Mouse (Mus musculus) limb, embryonic 11.5 days (tissue): ENCODE measurements around the gene Tcp11l1. TPM values are rescaled to one million over a fixed set of nuclear protein-coding genes. Genes with fewer than 3 reads are reported as not detected.

Source experiments
- ATAC-seq: fragments of 200-750 bp; cut with Nextera tagmentation; 2 replicates; pipeline ENCODE4 v1.8.0; 2017; ENCODE audit warnings: low read depth; ENCODE audit not compliant: insufficient number of reproducible peaks, low FRiP score, low TSS enrichment
- DNase-seq: peaks from one replicate; pipeline ENCODE4 v3.0.0-alpha.2; 2015; ENCODE audit warnings: low spot score
- H3K27ac ChIP-seq: fragments of 300-500 bp; sonication (generic); replicated peaks from 2 replicates; pipeline ENCODE4 v1.5.1; 2014; ENCODE audit warnings: low read depth, mild to moderate bottlenecking, low read length
- H3K27me3 ChIP-seq: fragments of 300-500 bp; sonication (generic); 2 replicates; pipeline ENCODE4 v1.6.1; 2014; ENCODE audit warnings: mild to moderate bottlenecking, low read length, mixed read lengths; ENCODE audit not compliant: control insufficient read depth, insufficient read depth
- H3K36me3 ChIP-seq: fragments of 300-500 bp; sonication (generic); 2 replicates; pipeline ENCODE4 v1.6.1; 2014; ENCODE audit warnings: mild to moderate bottlenecking, low read length, moderate library complexity, mixed read lengths; ENCODE audit not compliant: control insufficient read depth, insufficient read depth
- H3K4me1 ChIP-seq: fragments of 300-500 bp; sonication (generic); 2 replicates; pipeline ENCODE4 v1.6.1; 2014; ENCODE audit warnings: low read length, mixed read lengths; ENCODE audit not compliant: control insufficient read depth, insufficient read depth
- H3K4me2 ChIP-seq: fragments of 300-500 bp; sonication (generic); 2 replicates; pipeline ENCODE4 v1.6.1; 2014; ENCODE audit warnings: low read depth, mild to moderate bottlenecking, moderate library complexity; ENCODE audit not compliant: severe bottlenecking
- H3K4me3 ChIP-seq: fragments of 300-500 bp; sonication (generic); 2 replicates; pipeline ENCODE4 v1.5.1; 2014; ENCODE audit warnings: low read depth, low read length
- H3K9ac ChIP-seq: fragments of 300-500 bp; sonication (generic); 2 replicates; pipeline ENCODE4 v1.6.1; 2014; ENCODE audit warnings: mild to moderate bottlenecking, low read length
- H3K9me3 ChIP-seq: fragments of 300-500 bp; sonication (generic); 2 replicates; pipeline ENCODE4 v1.6.1; 2016; ENCODE audit warnings: low read length; ENCODE audit not compliant: control insufficient read depth
- WGBS: fragments of 180-500 bp; shearing (Covaris S2); extraction: QIAGEN DNeasy Blood & Tissue Kit; methylation state at CpG from one replicate; pipeline ENCODE4 v1.1.7; 2014; 5-methylcytosine and 5-hydroxymethylcytosine counted together
- polyA plus RNA-seq: library from polyadenylated mRNA; unstranded; fragments of >200 nt; fragmentation: Nextera tagmentation; extraction: Ambion mirVana; gene quantifications from 2 replicates; pipeline ENCODE4 v1.2.1, GENCODE M21; 2014

Tcp11l1 gene
- polyA plus RNA-seq, 1 experiment from 2014 or later = 63.2 TPM

DNA sequence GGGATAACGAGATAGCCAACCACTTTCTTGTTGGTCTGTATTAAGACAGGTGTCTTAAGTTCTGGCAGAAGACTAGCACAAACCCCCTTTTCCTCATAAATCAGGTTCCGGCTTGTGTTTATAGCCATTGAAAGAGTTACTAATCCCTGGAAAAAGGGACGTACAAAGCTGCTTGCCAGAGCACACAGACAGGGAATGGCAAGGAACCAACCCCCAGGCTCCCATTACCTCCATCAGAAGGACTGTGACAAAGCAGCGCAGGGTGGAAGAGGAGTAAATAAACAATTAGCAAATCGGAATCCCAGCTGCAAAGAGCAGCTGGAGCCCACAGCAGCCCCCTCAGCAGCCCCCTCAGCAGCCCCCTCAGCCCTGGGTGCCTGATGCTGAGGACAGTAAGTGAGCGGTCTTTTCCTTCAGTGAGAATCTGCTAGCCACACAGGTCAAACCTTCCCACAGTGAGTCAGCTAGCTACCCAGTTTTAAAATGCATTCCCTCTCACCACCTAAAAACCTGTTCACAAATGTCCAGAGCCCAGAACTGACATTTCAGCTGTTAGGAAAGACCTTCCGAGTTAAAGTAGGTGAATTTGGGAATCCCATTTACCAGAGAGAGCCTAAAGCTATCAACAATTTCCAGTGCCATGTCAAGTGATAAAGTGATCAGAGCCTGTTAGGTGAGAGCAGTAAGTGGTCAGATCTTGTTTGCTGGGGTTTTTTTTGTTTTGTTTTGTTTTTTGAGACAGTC lies 29.2 kb upstream of the Tcp11l1 start:
- 29% methylated on average over 7 of the region's 7 CpGs for WGBS
- Histone ChIP-seq H3K4me2 (no peak overlapping the region), H3K27ac (no peak overlapping the region), H3K9me3 (no peaks in the 10 kb centered on the region), H3K36me3 (no peaks in the 10 kb centered on the region), H3K4me1 (no peaks in the 10 kb centered on the region), H3K9ac (no peak overlapping the region), H3K4me3 (no peak overlapping the region), H3K27me3 (peaks cover 14% of the 10 kb centered on the region)
- no peak for ATAC-seq
- DNase-seq = peak; percentile 22

- Histone ChIP-seq H3K9me3 (no peaks in the 10 kb centered on the region), H3K27ac (no peak overlapping the region), H3K9ac (no peak overlapping the region), H3K27me3 (peaks cover 14% of the 10 kb centered on the region), H3K4me2 (no peak overlapping the region), H3K4me3 (no peak overlapping the region), H3K4me1 (no peaks in the 10 kb centered on the region), H3K36me3 (no peaks in the 10 kb centered on the region)
- DNase-seq (no peak), ATAC-seq (no peak)
- WGBS = 58% methylated on average over 7 of the region's 7 CpGs
Measured at GRCm38 (mm10) chr2:104740248-104740949, 28.4 kb upstream of the Tcp11l1 start.

GRCm38 (mm10) chr2:104739691-104740090 lies 27.7 kb upstream of the Tcp11l1 start:
- H3K27ac ChIP-seq = no peak overlapping the region
- H3K9ac ChIP-seq = no peak overlapping the region
- no peaks in the 10 kb centered on the region for H3K36me3 ChIP-seq
- H3K4me3 ChIP-seq = no peak overlapping the region
- no peaks in the 10 kb centered on the region for H3K4me1 ChIP-seq
- DNase-seq (no peak), ATAC-seq (no peak)
- WGBS = 90% methylated on average over 2 of the region's 2 CpGs
- H3K9me3 ChIP-seq = no peaks in the 10 kb centered on the region
- H3K27me3 ChIP-seq = peaks cover 14% of the 10 kb centered on the region
- H3K4me2 ChIP-seq = no peak overlapping the region

GRCm38 (mm10) chr2:104736241-104736640 lies 24.3 kb upstream of the Tcp11l1 start:
- Histone ChIP-seq H3K27ac (no peak overlapping the region), H3K4me1 (no peaks in the 10 kb centered on the region), H3K36me3 (no peaks in the 10 kb centered on the region), H3K4me3 (no peak overlapping the region), H3K9ac (no peak overlapping the region), H3K27me3 (peaks cover 2% of the 10 kb centered on the region; the same call in 1 of the 2 replicates), H3K4me2 (no peak overlapping the region), H3K9me3 (no peaks in the 10 kb centered on the region)
- ATAC-seq = no peak
- WGBS = 74% methylated on average over 7 of the region's 7 CpGs
- DNase-seq = no peak

DNA sequence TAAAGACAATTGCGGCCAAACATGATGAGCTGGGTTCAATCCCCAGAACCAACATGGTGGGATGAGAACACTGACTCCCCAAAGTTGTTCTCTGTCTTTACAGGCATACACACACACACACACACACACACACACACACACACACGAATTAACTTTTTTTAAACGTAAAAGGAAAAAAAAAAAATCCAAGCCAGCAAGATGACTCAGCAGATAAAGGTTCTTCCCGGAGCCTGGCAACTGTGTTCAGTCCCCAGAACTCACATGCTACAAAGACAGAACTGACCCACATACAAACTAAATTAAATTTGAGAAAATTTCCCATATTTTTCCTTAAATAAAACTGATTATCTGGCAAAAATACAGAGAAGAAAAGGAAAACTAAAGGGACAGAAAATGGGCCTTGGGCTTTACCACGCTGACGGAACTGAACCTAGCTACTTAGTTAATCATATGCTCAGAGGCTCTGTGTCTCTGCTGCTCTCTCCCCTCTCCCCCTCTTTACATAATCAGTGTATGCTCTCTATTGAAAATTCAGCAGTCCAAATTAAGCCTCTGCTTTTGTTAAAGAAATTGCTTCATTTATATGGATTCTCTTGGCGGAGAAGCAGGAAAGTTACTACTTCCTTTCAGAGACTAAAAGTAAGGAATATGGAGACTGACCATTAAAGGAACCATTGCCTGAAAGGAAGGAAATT lies 20.7 kb upstream of the Tcp11l1 start:
- no peak for ATAC-seq
- Histone ChIP-seq H3K36me3 (no peaks in the 10 kb centered on the region), H3K27me3 (no peaks in the 10 kb centered on the region), H3K4me2 (no peak overlapping the region), H3K9me3 (no peaks in the 10 kb centered on the region), H3K4me3 (no peak overlapping the region), H3K27ac (no peak overlapping the region), H3K4me1 (no peaks in the 10 kb centered on the region), H3K9ac (no peak overlapping the region)
- WGBS = 83% methylated on average over 7 of the region's 7 CpGs
- no peak for DNase-seq

- H3K4me1 ChIP-seq = no peaks in the 10 kb centered on the region
- no peaks in the 10 kb centered on the region for H3K27me3 ChIP-seq
- no peak overlapping the region for H3K4me3 ChIP-seq
- DNase-seq (no peak), ATAC-seq (no peak)
- H3K9ac ChIP-seq = no peak overlapping the region
- no peak overlapping the region for H3K27ac ChIP-seq
- no peak overlapping the region for H3K4me2 ChIP-seq
- no peaks in the 10 kb centered on the region for H3K9me3 ChIP-seq
- H3K36me3 ChIP-seq = no peaks in the 10 kb centered on the region
- WGBS = 88% methylated on average over 9 of the region's 9 CpGs
Measured at GRCm38 (mm10) chr2:104732033-104732444, 20.1 kb upstream of the Tcp11l1 start.

DNA sequence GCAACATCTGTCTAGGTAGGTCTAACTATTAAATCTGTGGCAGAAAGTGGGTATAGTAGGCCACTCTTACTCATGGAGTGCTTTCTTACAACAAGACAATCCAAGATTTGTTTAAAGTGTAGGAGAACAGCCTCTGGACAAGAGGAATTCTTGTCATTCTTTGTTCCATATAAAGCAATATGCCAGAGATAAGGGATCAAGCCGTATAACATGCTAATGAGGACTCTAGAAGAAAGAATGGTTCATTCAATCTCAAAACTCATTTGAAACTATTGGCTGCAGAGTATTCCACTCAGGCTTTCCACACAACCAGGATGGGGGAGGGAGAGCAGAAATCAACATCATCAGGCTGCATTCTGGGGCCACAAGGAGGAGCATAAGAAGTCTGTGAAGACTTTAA lies 15.4 kb upstream of the Tcp11l1 start:
- no peak for ATAC-seq
- 91% methylated on average over 1 of the region's 1 CpGs for WGBS
- H3K4me2 ChIP-seq = no peak overlapping the region

DNA sequence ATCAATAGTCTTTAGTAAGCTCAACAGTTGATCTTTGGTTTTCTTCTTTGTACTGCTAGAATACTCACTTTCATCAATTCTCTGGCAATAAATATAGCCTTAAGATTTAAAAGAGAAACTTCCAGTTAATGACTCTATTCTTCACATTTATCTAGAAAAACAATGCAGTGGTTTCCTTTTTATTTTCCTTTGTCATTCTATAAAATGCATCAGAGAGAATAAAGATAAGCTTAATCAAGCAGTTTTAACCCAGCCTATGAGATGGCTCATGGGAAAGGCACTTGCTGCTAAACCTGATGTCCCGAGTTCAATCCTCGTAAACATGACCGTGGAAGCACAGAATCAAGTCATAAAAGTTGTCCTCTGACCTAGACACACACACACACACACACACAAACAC lies 10.1 kb upstream of the Tcp11l1 start:
- Histone ChIP-seq H3K9ac (no peak overlapping the region), H3K4me3 (no peak overlapping the region), H3K9me3 (no peaks in the 10 kb centered on the region), H3K4me1 (no peaks in the 10 kb centered on the region), H3K27me3 (no peaks in the 10 kb centered on the region), H3K27ac (no peak overlapping the region), H3K36me3 (no peaks in the 10 kb centered on the region), H3K4me2 (no peak overlapping the region)
- ATAC-seq (no peak), DNase-seq (no peak)
- WGBS = 42% methylated on average over 3 of the region's 3 CpGs

More for the DNA sequence above, 15.4 kb upstream of the Tcp11l1 start:
- DNase-seq = no peak
- H3K4me3 ChIP-seq = no peak overlapping the region
- no peaks in the 10 kb centered on the region for H3K4me1 ChIP-seq
- no peaks in the 10 kb centered on the region for H3K27me3 ChIP-seq
- no peak overlapping the region for H3K9ac ChIP-seq
- no peak overlapping the region for H3K27ac ChIP-seq
- H3K36me3 ChIP-seq = no peaks in the 10 kb centered on the region
- H3K9me3 ChIP-seq = no peaks in the 10 kb centered on the region
